Comparison of ENCODE assay signal across 11 mouse cellular contexts in the genomic region with DNA sequence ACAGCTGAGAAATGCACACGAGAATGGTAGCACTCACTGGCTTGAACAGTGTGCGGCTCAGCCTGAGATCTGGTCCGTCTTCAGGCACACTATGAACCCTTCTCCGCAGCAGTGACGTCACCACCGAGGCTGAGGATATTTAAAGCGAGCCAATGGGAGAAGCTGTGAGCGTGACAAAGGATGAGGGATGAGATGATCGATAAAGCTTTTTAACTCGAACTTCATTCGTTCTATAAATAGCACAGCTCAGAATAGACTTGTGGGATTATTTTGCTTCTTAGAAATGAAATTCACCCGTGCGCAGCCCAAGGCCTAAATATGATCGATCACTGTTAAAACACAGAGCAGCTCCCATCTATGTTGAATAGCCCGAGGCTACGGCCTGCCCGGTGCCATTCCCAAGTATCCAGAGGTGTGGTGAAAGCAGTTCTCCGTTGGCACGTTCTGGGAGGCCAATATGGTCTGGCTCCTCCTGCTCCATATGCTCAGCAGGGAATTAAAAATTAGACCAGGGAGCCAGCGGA. TPM values are rescaled to one million over a fixed set of nuclear protein-coding genes. Genes with fewer than 3 reads are reported as not detected.
DNase-seq lines count a peak whose midpoint lies in the region; ATAC-seq lines count a peak whose summit lies in the region.
"Had no signal": no experiment of that assay in that cellular context is flagged by ENCODE, and none has a peak within 500 bp of the region (broad histone marks: within the 10 kb centered on the region; RNA-seq: fewer than 3 reads in every experiment).

No protein-coding gene starts in this region.

- WGBS in heart, embryonic 11.5 days (ENCODE audit: insufficient replicate concordance) = 57% methylated on average over 20 of the region's 20 CpGs
- WGBS in midbrain, embryonic 15.5 days = 70% methylated on average over 20 of the region's 20 CpGs
- WGBS in kidney, embryonic 14.5 days = 76% methylated on average over 20 of the region's 20 CpGs

- no peak overlapping the region for H3K4me3 ChIP-seq in heart, embryonic 11.5 days (ENCODE audit: low read depth, low read length)
- H3K4me3 ChIP-seq in midbrain, embryonic 15.5 days = no peak overlapping the region
- H3K4me3 ChIP-seq in kidney, embryonic 14.5 days (ENCODE audit: low read length) = no peak overlapping the region

- no peak for ATAC-seq in heart, embryonic 11.5 days (replicated peaks; ENCODE audit: insufficient number of reproducible peaks, low FRiP score, low TSS enrichment)
- peak; percentile 84 for ATAC-seq in midbrain, embryonic 15.5 days (replicated peaks)
- no peak for ATAC-seq in kidney, embryonic 14.5 days (ENCODE audit: low FRiP score, low TSS enrichment)

- H3K27me3 ChIP-seq in heart, embryonic 11.5 days (ENCODE audit: control insufficient read depth, insufficient read depth, low read length) = no peaks in the 10 kb centered on the region
- H3K27me3 ChIP-seq in midbrain, embryonic 15.5 days (replicated peaks) = no peaks in the 10 kb centered on the region
- H3K27me3 ChIP-seq in kidney, embryonic 14.5 days (ENCODE audit: control insufficient read depth, insufficient read depth, low read length) = no peaks in the 10 kb centered on the region

- peak overlapping the region; percentile 22; the same call in 1 of the 2 replicates for H3K4me2 ChIP-seq in heart, embryonic 11.5 days
- 0 out of 2 replicates have a peak overlapping the region, but pooled peaks have one; percentile 11 for H3K4me2 ChIP-seq in midbrain, embryonic 15.5 days
- no peak overlapping the region for H3K4me2 ChIP-seq in kidney, embryonic 14.5 days (replicated peaks; ENCODE audit: low read depth, low read length)

- no peak overlapping the region for H3K9ac ChIP-seq in heart, embryonic 11.5 days (ENCODE audit: low read depth, low read length)
- no peak overlapping the region for H3K9ac ChIP-seq in midbrain, embryonic 15.5 days
- no peak overlapping the region for H3K9ac ChIP-seq in kidney, embryonic 14.5 days (ENCODE audit: low read depth, low read length)

- peak overlapping the region; percentile 29; the same call in 1 of the 2 replicates for H3K27ac ChIP-seq in heart, embryonic 11.5 days (ENCODE audit: low read depth, low read length)
- H3K27ac ChIP-seq in midbrain, embryonic 15.5 days = peak overlapping the region; percentile 61
- no peak overlapping the region for H3K27ac ChIP-seq in kidney, embryonic 14.5 days (ENCODE audit: low read depth, low read length)

- no peaks in the 10 kb centered on the region for H3K9me3 ChIP-seq in heart, embryonic 11.5 days (replicated peaks; ENCODE audit: control insufficient read depth, low read length)
- no peaks in the 10 kb centered on the region for H3K9me3 ChIP-seq in midbrain, embryonic 15.5 days
- no peaks in the 10 kb centered on the region for H3K9me3 ChIP-seq in kidney, embryonic 14.5 days (ENCODE audit: control insufficient read depth, low read length)

- DNase-seq in heart, adult 9 months (ENCODE audit: low spot score in 2 of 2) = no peak
- peak; percentile 66 to 71 for DNase-seq in cerebellum, adult 18-20 months
- DNase-seq in frontal cortex, postnatal 36 days (ENCODE audit: low spot score in 2 of 2) = peak; percentile 65 to 76
- no peak for DNase-seq in kidney, postnatal 4 days
- DNase-seq in embryo, embryonic 11 days = no peak
- DNase-seq: kidney, postnatal 36 days; lung, adult 18-20 months had no signal

- no peaks in the 10 kb centered on the region for H3K4me1 ChIP-seq in heart, embryonic 11.5 days (ENCODE audit: control insufficient read depth, insufficient read depth, low read length)
- H3K4me1 ChIP-seq in midbrain, embryonic 15.5 days = no peaks in the 10 kb centered on the region
- no peaks in the 10 kb centered on the region for H3K4me1 ChIP-seq in kidney, embryonic 14.5 days (ENCODE audit: control insufficient read depth, insufficient read depth, low read length)

- H3K36me3 ChIP-seq in heart, embryonic 11.5 days (ENCODE audit: control insufficient read depth, insufficient read depth, low read length) = no peaks in the 10 kb centered on the region
- H3K36me3 ChIP-seq in midbrain, embryonic 15.5 days (replicated peaks) = no peaks in the 10 kb centered on the region
- no peaks in the 10 kb centered on the region for H3K36me3 ChIP-seq in kidney, embryonic 14.5 days (ENCODE audit: control insufficient read depth, insufficient read depth, low read length)

RNA-seq across cellular contexts. Expression of gene Slc7a8, which starts 9.4 kb away (rescaled TPM):
- polyA plus RNA-seq in heart, embryonic 11.5 days (2014; fragmentation: Nextera tagmentation; extraction: Ambion mirVana) = 4.8 and 5.6 TPM in 2 replicates
- polyA plus RNA-seq in midbrain, embryonic 15.5 days (2015; fragmentation: Nextera tagmentation; extraction: Ambion mirVana) = 8.9 and 9.9 TPM in 2 replicates
- polyA plus RNA-seq in kidney, embryonic 14.5 days (2014; fragmentation: Nextera tagmentation; extraction: Ambion mirVana) = 5.8 and 12.1 TPM in 2 replicates

RNA-seq across cellular contexts. Expression of gene Rnf212b, which starts 41.5 kb away (rescaled TPM):
- polyA plus RNA-seq in heart, embryonic 11.5 days (2014; fragmentation: Nextera tagmentation; extraction: Ambion mirVana) = not detected in 2 replicates
- polyA plus RNA-seq in midbrain, embryonic 15.5 days (2015; fragmentation: Nextera tagmentation; extraction: Ambion mirVana) = not detected in 2 replicates
- not detected in 2 replicates for polyA plus RNA-seq in kidney, embryonic 14.5 days (2014; fragmentation: Nextera tagmentation; extraction: Ambion mirVana)
- polyA plus RNA-seq: neural tube, embryonic 11.5 days had no signal

Comparison
In these comparisons a context has a peak if more than half of its experiments do, and no peak if none do; other contexts are left out.
1. DNase-seq: peak in cerebellum, adult 18-20 months (2 of 2) and frontal cortex, postnatal 36 days (2 of 2); none in heart, adult 9 months (0 of 2), kidney, postnatal 4 days (0 of 2) and embryo, embryonic 11 days (single experiment).